ENCODE assay signal across 5 mouse cellular contexts in genomic region chr15:3054796-3055195, GRCm38 (mm10).
DNase-seq lines count a peak whose midpoint lies in the region; TF ChIP-seq lines count a peak whose summit lies in the region.
"Not testable (repeated sequence)": the region's sequence is repeated elsewhere in the genome, so short reads cannot be mapped to it uniquely, and the experiment has no call there.

No protein-coding gene starts in this region.

- not testable (repeated sequence) for H3K4me2 ChIP-seq in CH12.LX (ENCODE audit: insufficient read depth, low read depth, poor library complexity, severe bottlenecking)

- TF ChIP-seq CTCF in CH12.LX (conservative IDR thresholded peaks at IDR 0.05 in 1 of 2, IDR thresholded peaks at IDR 0.05 in 1 of 2; ENCODE audit: low read depth in 2 of 2, low read length in 2 of 2); MEL (IDR thresholded peaks at IDR 0.05 in 2 of 3, conservative IDR thresholded peaks at IDR 0.05 in 1 of 3; ENCODE audit: control insufficient read depth in 1 of 3, insufficient read depth in 1 of 3, low read depth in 2 of 3, low read length in 3 of 3, poor library complexity in 1 of 3, severe bottlenecking in 1 of 3): not testable (repeated sequence)

- TF ChIP-seq EP300 in CH12.LX (IDR thresholded peaks at IDR 0.05; ENCODE audit: low read length); MEL (IDR thresholded peaks at IDR 0.05; ENCODE audit: low read depth in 1 of 2, low read length in 2 of 2): not testable (repeated sequence)

- H3K27ac ChIP-seq in CH12.LX (ENCODE audit: insufficient read depth, low read depth); MEL (ENCODE audit: control insufficient read depth, low read depth, low read length): not testable (repeated sequence)

- H3K36me3 ChIP-seq in CH12.LX (replicated peaks in 1 of 2; ENCODE audit: control insufficient read depth in 1 of 2, insufficient read depth in 1 of 2, low read length in 1 of 2); MEL (ENCODE audit: control insufficient read depth in 1 of 2, insufficient read depth in 2 of 2, low read length in 2 of 2): not testable (repeated sequence)

- H3K9me3 ChIP-seq in CH12.LX (replicated peaks; ENCODE audit: low read length); MEL (replicated peaks; ENCODE audit: insufficient read depth, low read length): not testable (repeated sequence)

- not testable (repeated sequence) for TF ChIP-seq POLR2A in CH12.LX (IDR thresholded peaks at IDR 0.05; ENCODE audit: low read depth, low read length); MEL (IDR thresholded peaks at IDR 0.05; ENCODE audit: control insufficient read depth in 1 of 2, insufficient read depth in 1 of 2, low read depth in 1 of 2, low read length in 2 of 2, poor library complexity in 1 of 2)

- in situ Hi-C loops in CH12.LX (cut with MboI; ENCODE audit: low pct_ligation_motif_present, low pct_unique_long_range_greater_than_20kb, low sequenced_read_pairs) = not testable (repeated sequence)

- dilution Hi-C loops in CH12.LX (cut with MboI; ENCODE audit: extremely low pct_ligation_motif_present, extremely low pct_unique_long_range_greater_than_20kb, low sequenced_read_pairs) = not testable (repeated sequence)

- DNase-seq in 416B (ENCODE audit: low read depth) (peak; percentile 0), CH12.LX (ENCODE audit: extremely low read depth) (peak; percentile 0), MEL (ENCODE audit: low read depth, low spot score) (peak; percentile 38), R1 (ENCODE audit: low read depth, low spot score) (peak; percentile 72)
- peak; percentile 59 for DNase-seq in heart, adult 11 months

- not testable (repeated sequence) for H3K9ac ChIP-seq in CH12.LX (ENCODE audit: insufficient read depth, low read depth); MEL (ENCODE audit: control insufficient read depth, low read depth, low read length, poor library complexity, severe bottlenecking)

- H3K4me3 ChIP-seq in CH12.LX (replicated peaks in 1 of 3; ENCODE audit: low read depth in 2 of 3, low read length in 2 of 3, poor library complexity in 1 of 3); MEL (ENCODE audit: control insufficient read depth in 1 of 2, insufficient read depth in 1 of 2, low read depth in 2 of 2, low read length in 2 of 2): not testable (repeated sequence)

- H3K79me2 ChIP-seq in CH12.LX (replicated peaks; ENCODE audit: control insufficient read depth, extremely low read depth, insufficient read depth, poor library complexity, severe bottlenecking); MEL (ENCODE audit: control insufficient read depth, insufficient read depth, low read length, poor library complexity): not testable (repeated sequence)

- TF ChIP-seq RAD21 in CH12.LX (IDR thresholded peaks at IDR 0.05; ENCODE audit: low read depth, low read length); MEL (IDR thresholded peaks at IDR 0.05; ENCODE audit: low read depth, low read length): not testable (repeated sequence)

- H3K4me1 ChIP-seq in CH12.LX (ENCODE audit: control insufficient read depth in 1 of 2, insufficient read depth in 2 of 2); MEL (ENCODE audit: control insufficient read depth in 1 of 2, insufficient read depth in 2 of 2, low read length in 2 of 2): not testable (repeated sequence)

- not testable (repeated sequence) for H3K27me3 ChIP-seq in CH12.LX (replicated peaks); MEL (ENCODE audit: control insufficient read depth in 1 of 2, insufficient read depth in 2 of 2, low read length in 2 of 2)

Comparison
In these comparisons a context has a peak if more than half of its experiments do, and no peak if none do; other contexts are left out.
1. DNase-seq: peak in every context shown above with its lines; median percentile 72 in R1; 59 in heart, adult 11 months; 38 in MEL; 0 in 416B; 0 in CH12.LX.